Mouse (Mus musculus) 3T3-L1 (cell line): Measurements from ENCODE around the gene Rassf5.
A peak's percentile ranks its signal among the peaks of the same experiment; 100 is the strongest.

Experiments
- DNase-seq: peaks from one replicate; pipeline ENCODE4 v3.0.0-alpha.2; 2015; ENCODE audit warnings: low read depth, low spot score

The Rassf5 gene

GRCm38 (mm10) chr1:131138191-131139016 is 106.7 kb downstream of the Rassf5 start, which contains the start of gene Dyrk3:
Dyrk3 (minus strand) TSS chr1:131138340.
- peak; percentile 91 for DNase-seq

GRCm38 (mm10) chr1:131137717-131138118 is 107.3 kb downstream of the Rassf5 start:
- no peak for DNase-seq

GRCm38 (mm10) chr1:131137111-131137510 is 107.9 kb downstream of the Rassf5 start:
- DNase-seq = no peak

- DNase-seq = no peak
Measured at GRCm38 (mm10) chr1:131135960-131136629, 109.0 kb downstream of the Rassf5 start.

- DNase-seq = peak; percentile 75
Measured at GRCm38 (mm10) chr1:131134942-131135522, 110.0 kb downstream of the Rassf5 start.

GRCm38 (mm10) chr1:131134231-131134630 is 110.8 kb downstream of the Rassf5 start:
- DNase-seq = no peak
